28 mouse cellular contexts compared by ENCODE assay signal in the genomic region with DNA sequence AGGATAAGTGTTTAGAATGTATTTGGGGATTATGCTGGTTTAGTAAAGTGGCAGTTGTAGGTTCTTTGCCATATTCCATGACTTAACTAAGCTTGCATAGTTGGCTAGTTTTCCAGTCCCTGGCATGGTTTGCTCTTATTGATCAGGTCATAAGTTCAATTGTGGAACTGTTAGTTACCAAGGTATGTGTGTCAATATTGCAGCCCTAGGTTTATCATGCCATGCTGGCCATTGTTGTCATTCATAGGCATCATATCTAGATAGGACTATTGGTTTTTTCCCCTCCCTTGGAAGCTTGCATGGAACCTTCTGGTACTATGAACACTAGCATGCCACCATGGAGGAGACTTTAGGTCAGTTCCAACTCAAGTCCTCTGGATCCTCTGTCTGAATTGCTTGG.
"Had no signal": no experiment of that assay in that cellular context is flagged by ENCODE, and none has a peak within 500 bp of the region (broad histone marks: within the 10 kb centered on the region; RNA-seq: fewer than 3 reads in every experiment).

No protein-coding gene starts in this region.

- DNase-seq: cerebellum, adult 2 months; cerebellum, adult 8-10 months; cerebellum, adult 9-10 months; cerebellum, adult 9-11 months; cerebellum, postnatal 10 days; cerebellum, postnatal 14 days; cerebellum, postnatal 25 days; cerebellum, postnatal 36 days; embryo, embryonic 11 days; forebrain, postnatal 0 days; gastrocnemius, adult 2 months; gastrocnemius, postnatal 10 days; gastrocnemius, postnatal 14 days; gastrocnemius, postnatal 25 days; gastrocnemius, postnatal 36 days; heart, adult 11 months; heart, adult 18-20 months had no signal

- H3K4me1 ChIP-seq: embryonic facial prominence, embryonic 10.5 days; embryonic facial prominence, embryonic 12.5 days; embryonic facial prominence, embryonic 13.5 days; embryonic facial prominence, embryonic 15.5 days had no signal

- H3K4me3 ChIP-seq: embryonic facial prominence, embryonic 10.5 days; embryonic facial prominence, embryonic 12.5 days; embryonic facial prominence, embryonic 13.5 days; embryonic facial prominence, embryonic 15.5 days; erythroblast, embryonic 14.5 days; forebrain, embryonic 10.5 days; forebrain, embryonic 12.5 days; forebrain, embryonic 13.5 days; forebrain, embryonic 15.5 days; gastrocnemius, adult 2 months had no signal

- H3K27ac ChIP-seq: embryonic facial prominence, embryonic 10.5 days; embryonic facial prominence, embryonic 12.5 days; embryonic facial prominence, embryonic 13.5 days; embryonic facial prominence, embryonic 15.5 days; forebrain, embryonic 10.5 days; forebrain, embryonic 12.5 days; forebrain, embryonic 13.5 days; forebrain, embryonic 15.5 days; gastrocnemius, adult 2 months had no signal

- H3K9ac ChIP-seq: embryonic facial prominence, embryonic 12.5 days; embryonic facial prominence, embryonic 13.5 days; embryonic facial prominence, embryonic 15.5 days; forebrain, embryonic 12.5 days; forebrain, embryonic 13.5 days; forebrain, embryonic 15.5 days; forebrain, postnatal 0 days had no signal

- ATAC-seq: forebrain, embryonic 13.5 days; forebrain, embryonic 14.5 days; forebrain, embryonic 15.5 days; forebrain, embryonic 16.5 days; forebrain, postnatal 0 days had no signal

- H3K4me2 ChIP-seq: embryonic facial prominence, embryonic 12.5 days; embryonic facial prominence, embryonic 13.5 days; embryonic facial prominence, embryonic 15.5 days; forebrain, embryonic 12.5 days; forebrain, embryonic 13.5 days; forebrain, embryonic 15.5 days had no signal

- H3K36me3 ChIP-seq: embryonic facial prominence, embryonic 10.5 days; embryonic facial prominence, embryonic 12.5 days; embryonic facial prominence, embryonic 13.5 days; embryonic facial prominence, embryonic 15.5 days; forebrain, embryonic 10.5 days; forebrain, embryonic 12.5 days; forebrain, embryonic 15.5 days had no signal

- H3K9me3 ChIP-seq: embryonic facial prominence, embryonic 10.5 days; embryonic facial prominence, embryonic 12.5 days; embryonic facial prominence, embryonic 13.5 days; embryonic facial prominence, embryonic 15.5 days; forebrain, embryonic 10.5 days; forebrain, embryonic 12.5 days; forebrain, embryonic 13.5 days; forebrain, embryonic 15.5 days had no signal

- H3K27me3 ChIP-seq: embryonic facial prominence, embryonic 12.5 days; embryonic facial prominence, embryonic 13.5 days; embryonic facial prominence, embryonic 15.5 days; forebrain, embryonic 12.5 days; forebrain, embryonic 13.5 days; forebrain, embryonic 15.5 days had no signal
